Mouse (Mus musculus) myocyte (in vitro differentiated cells): ENCODE data around the gene Cfap126. TPM values are rescaled to one million over a fixed set of nuclear protein-coding genes. Genes with fewer than 3 reads are reported as not detected.
"Not testable (repeated sequence)": the region's sequence is repeated elsewhere in the genome, so short reads cannot be mapped to it uniquely, and the experiment has no call there.

Experiments
- H3K27me3 ChIP-seq: one replicate; pipeline ENCODE4 v1.6.1; 2011; ENCODE audit not compliant: control insufficient read depth, insufficient read depth, insufficient read length
- H3K36me3 ChIP-seq: one replicate; pipeline ENCODE4 v1.6.1; 2011; ENCODE audit not compliant: control insufficient read depth, insufficient read depth
- H3K4me2 ChIP-seq: one replicate; pipeline ENCODE4 v1.6.1; 2011; ENCODE audit warnings: low read depth, control low read depth
- H3K4me3 ChIP-seq: one replicate; pipeline ENCODE4 v1.5.1; 2011; ENCODE audit warnings: mild to moderate bottlenecking, control low read depth, moderate library complexity
- H3K79me2 ChIP-seq: one replicate; pipeline ENCODE4 v1.6.1; 2011; ENCODE audit not compliant: control insufficient read depth, insufficient read depth
- H3ac ChIP-seq: one replicate; pipeline ENCODE4 v1.6.1; 2011; ENCODE audit not compliant: control insufficient read depth, insufficient read length
- MYOD1 ChIP-seq, 3 experiments: IDR thresholded peaks; one replicate each; pipeline ENCODE4 v1.6.1; 2011; ENCODE audit warnings: control low read depth in 2 of 3, low read depth in 2 of 3, mild to moderate bottlenecking in 2 of 3, moderate library complexity in 1 of 3; ENCODE audit not compliant: insufficient read length in 2 of 3, control insufficient read depth in 1 of 3
- POLR2A ChIP-seq: IDR thresholded peaks from one replicate; pipeline ENCODE4 v1.6.1; 2011; ENCODE audit warnings: low read depth, mild to moderate bottlenecking, control low read depth, moderate library complexity; ENCODE audit not compliant: insufficient read length
- POLR2AphosphoS2 ChIP-seq: IDR thresholded peaks from one replicate; pipeline ENCODE4 v1.6.1; 2011; ENCODE audit warnings: low read depth, control low read depth; ENCODE audit not compliant: insufficient read length
- polyA plus RNA-seq: library from polyadenylated mRNA; unstranded; fragments of >200 nt; fragmentation: generic; extraction: Trizol; gene quantifications from one replicate; pipeline ENCODE4 v1.2.1, GENCODE M21; 2012; ENCODE audit warnings: missing spikeins

The Cfap126 gene
- polyA plus RNA-seq: 2.2 TPM

DNA sequence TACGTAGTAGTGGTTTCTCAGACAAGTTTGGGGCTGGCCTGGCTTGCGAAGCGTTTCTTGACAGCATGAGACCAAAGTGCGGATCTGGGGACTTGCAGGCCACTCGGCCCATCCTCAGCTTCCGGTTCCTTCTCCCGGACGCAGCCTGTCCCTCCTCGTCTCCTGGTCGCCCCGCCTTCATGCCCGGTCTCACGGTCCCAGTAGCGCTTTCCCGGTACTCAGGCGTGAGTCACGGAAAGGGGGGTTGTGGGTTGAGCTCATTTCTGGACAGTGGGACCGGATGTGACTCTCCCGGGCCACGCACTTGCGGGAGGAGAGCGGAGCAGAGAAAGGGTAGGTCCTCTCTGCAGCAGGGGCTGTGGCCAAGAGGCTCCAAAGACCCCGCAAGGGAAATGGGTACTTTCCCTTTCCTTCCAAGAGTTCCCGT lies at the start of gene Cfap126:
Gene Cfap126 (plus strand): TSS at position 46 of the 427 bp plus-strand sequence.
- Histone ChIP-seq H3K79me2 (no peaks in the 10 kb centered on the region), H3K4me3 (peak within 1 kb of the TSS; percentile 54), H3K36me3 (no peaks in the 10 kb centered on the region), H3ac (no peak within 1 kb of the TSS), H3K4me2 (peak within 1 kb of the TSS; percentile 98), H3K27me3 (no peaks in the 10 kb centered on the region)
- TF ChIP-seq POLR2AphosphoS2 (peak; percentile 57), MYOD1 (IDR thresholded peaks at IDR 0.05; ENCODE audit: control insufficient read depth in 1 of 3, insufficient read length in 2 of 3, low read depth in 2 of 3) (no peak), POLR2A (peak; percentile 70)

GRCm38 (mm10) chr1:171064491-171065242 lies 49.1 kb upstream of the Cfap126 start, which contains the start of gene Fcgr3:
Fcgr3 (minus strand) TSS chr1:171064935.
- not testable (repeated sequence) for H3K4me2 ChIP-seq, H3K36me3 ChIP-seq, H3K27me3 ChIP-seq, H3K79me2 ChIP-seq, H3ac ChIP-seq
- H3K4me3 ChIP-seq: peak within 1 kb of the TSS; percentile 18

GRCm38 (mm10) chr1:171065243-171065587 lies 48.5 kb upstream of the Cfap126 start:
- H3K4me3 ChIP-seq, H3ac ChIP-seq: not testable (repeated sequence)

DNA sequence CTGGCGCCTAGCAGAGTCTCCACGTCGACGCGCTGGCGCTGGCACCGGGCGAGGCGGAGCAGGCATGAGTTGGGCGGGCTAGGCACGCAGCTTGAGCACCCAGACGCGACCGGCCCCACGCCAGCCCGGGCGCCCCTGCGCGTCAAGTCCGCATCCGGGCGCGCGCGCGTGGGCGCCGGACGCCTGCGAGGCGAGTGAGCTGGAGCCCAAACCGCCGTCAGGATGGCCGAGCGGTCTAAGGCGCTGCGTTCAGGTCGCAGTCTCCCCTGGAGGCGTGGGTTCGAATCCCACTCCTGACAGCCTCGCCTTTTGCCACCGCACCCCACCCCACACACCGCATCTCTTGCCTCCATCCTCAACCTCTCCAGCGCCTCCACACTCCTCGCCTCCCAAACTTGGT lies 48.0 kb upstream of the Cfap126 start:
- H3K4me2 ChIP-seq, H3K27me3 ChIP-seq, H3K4me3 ChIP-seq, H3K36me3 ChIP-seq, H3K79me2 ChIP-seq, H3ac ChIP-seq: not testable (repeated sequence)

More at GRCm38 (mm10) chr1:171065243-171065587, 48.5 kb upstream of the Cfap126 start:
- not testable (repeated sequence) for H3K27me3 ChIP-seq, H3K79me2 ChIP-seq, H3K36me3 ChIP-seq, H3K4me2 ChIP-seq

DNA sequence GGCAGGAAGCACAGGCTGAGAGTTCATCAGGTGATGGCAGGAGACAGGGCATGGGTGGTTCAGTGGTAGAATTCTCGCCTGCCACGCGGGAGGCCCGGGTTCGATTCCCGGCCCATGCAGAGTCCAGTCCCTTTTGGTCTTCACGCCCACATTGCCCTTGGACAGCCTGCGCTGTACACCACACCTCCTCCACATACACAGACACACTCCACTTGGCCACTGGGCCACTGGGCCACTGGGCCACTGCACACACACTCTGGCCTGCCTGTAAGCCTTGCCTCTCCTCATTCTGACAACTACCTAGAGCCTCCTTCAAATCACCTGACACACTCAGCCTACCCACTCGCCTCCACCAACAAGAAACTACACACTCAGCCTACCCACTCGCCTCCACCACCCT lies 47.1 kb upstream of the Cfap126 start:
- H3K79me2 ChIP-seq, H3K27me3 ChIP-seq, H3K4me2 ChIP-seq, H3K4me3 ChIP-seq, H3ac ChIP-seq, H3K36me3 ChIP-seq: not testable (repeated sequence)

DNA sequence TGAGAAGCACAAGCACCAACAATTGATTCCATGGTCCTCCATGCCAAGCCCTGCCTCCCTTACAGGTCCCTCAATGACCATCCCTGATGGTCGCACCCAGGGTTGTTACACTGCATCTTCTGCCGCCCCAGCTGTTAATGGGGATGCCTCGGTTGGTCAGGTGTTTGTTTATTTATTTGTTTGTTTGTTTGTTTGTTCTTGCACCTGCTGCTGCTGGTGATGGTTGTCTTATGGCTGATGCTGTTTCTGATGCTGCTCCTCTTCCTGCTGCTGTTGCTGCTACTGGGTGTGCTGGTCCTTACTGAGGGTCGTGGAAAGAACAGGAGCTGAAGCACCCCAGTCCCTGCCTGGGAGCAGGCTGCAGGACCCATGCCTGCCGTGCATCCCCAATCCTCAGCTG lies 45.8 kb upstream of the Cfap126 start:
- H3K79me2 ChIP-seq, H3K36me3 ChIP-seq, H3K27me3 ChIP-seq, H3K4me3 ChIP-seq, H3K4me2 ChIP-seq, H3ac ChIP-seq: not testable (repeated sequence)

GRCm38 (mm10) chr1:171069508-171069907 lies 44.2 kb upstream of the Cfap126 start:
- H3K79me2 ChIP-seq, H3K4me2 ChIP-seq, H3K4me3 ChIP-seq, H3K36me3 ChIP-seq, H3ac ChIP-seq, H3K27me3 ChIP-seq: not testable (repeated sequence)

DNA sequence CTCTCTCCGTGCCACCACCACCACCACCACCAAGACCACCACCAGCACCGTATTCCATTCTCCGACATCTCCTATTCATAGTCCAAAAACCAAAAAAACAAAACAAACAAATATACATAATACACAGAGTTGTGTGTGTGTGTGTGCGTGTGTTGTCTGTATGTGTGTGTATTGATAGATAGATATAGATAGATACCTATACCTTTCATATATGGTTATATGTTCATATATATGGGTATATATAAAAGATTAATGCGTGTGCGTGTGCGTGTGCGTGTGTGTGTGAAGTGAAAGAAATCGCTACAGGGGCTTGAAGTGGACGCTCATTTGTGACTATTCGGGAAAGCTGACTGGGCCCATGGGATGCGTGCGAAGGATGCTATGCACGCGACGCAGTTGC lies 42.8 kb upstream of the Cfap126 start:
- not testable (repeated sequence) for H3K4me3 ChIP-seq, H3K79me2 ChIP-seq, H3K36me3 ChIP-seq, H3ac ChIP-seq, H3K4me2 ChIP-seq, H3K27me3 ChIP-seq

- H3K79me2 ChIP-seq, H3K27me3 ChIP-seq, H3K4me3 ChIP-seq, H3K4me2 ChIP-seq, H3ac ChIP-seq, H3K36me3 ChIP-seq: not testable (repeated sequence)
Measured at GRCm38 (mm10) chr1:171071726-171072125, 42.0 kb upstream of the Cfap126 start.

- not testable (repeated sequence) for H3K36me3 ChIP-seq, H3K4me3 ChIP-seq, H3K4me2 ChIP-seq, H3ac ChIP-seq, H3K79me2 ChIP-seq, H3K27me3 ChIP-seq
Measured at GRCm38 (mm10) chr1:171072217-171072616, 41.5 kb upstream of the Cfap126 start.

- H3K79me2 ChIP-seq, H3ac ChIP-seq, H3K27me3 ChIP-seq, H3K36me3 ChIP-seq, H3K4me3 ChIP-seq, H3K4me2 ChIP-seq: not testable (repeated sequence)
Measured at GRCm38 (mm10) chr1:171074283-171074682, 39.4 kb upstream of the Cfap126 start.

DNA sequence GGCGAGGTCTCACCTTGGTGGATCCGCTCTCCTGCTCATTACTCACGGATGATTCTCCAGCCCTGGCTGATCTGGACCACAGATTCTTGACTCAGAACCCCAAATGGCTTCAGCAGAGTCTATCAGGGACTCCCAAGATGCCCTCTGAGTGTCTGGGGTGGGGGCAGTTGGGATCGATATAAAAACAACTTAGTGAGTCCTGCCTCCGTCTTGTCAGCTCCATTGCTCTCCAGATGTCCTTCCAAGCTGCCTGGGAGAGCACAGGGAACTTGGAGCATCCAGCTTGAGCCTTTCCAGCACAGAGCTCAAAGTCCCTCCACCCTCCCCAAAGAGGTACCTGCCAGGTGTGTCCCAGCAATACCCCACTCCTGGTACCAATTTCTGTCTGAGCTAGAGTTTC lies 37.5 kb upstream of the Cfap126 start:
- H3K79me2 ChIP-seq, H3K36me3 ChIP-seq, H3K27me3 ChIP-seq, H3K4me3 ChIP-seq, H3K4me2 ChIP-seq, H3ac ChIP-seq: not testable (repeated sequence)
